ENCODE assay signal across 14 mouse cellular contexts in genomic region chr9:48961314-48961713, GRCm38 (mm10). TPM values are rescaled to one million over a fixed set of nuclear protein-coding genes. Genes with fewer than 3 reads are reported as not detected.
DNase-seq lines count a peak whose midpoint lies in the region; ATAC-seq and TF ChIP-seq lines count a peak whose summit lies in the region.
"Had no signal": no experiment of that assay in that cellular context is flagged by ENCODE, and none has a peak within 500 bp of the region (broad histone marks: within the 10 kb centered on the region; RNA-seq: fewer than 3 reads in every experiment).

No protein-coding gene starts in this region.

- TF ChIP-seq CTCF in midbrain, postnatal 0 days (IDR thresholded peaks at IDR 0.05): no peak

- ATAC-seq in kidney, embryonic 14.5 days (ENCODE audit: low FRiP score, low TSS enrichment): no peak
- ATAC-seq in hindbrain, embryonic 12.5 days (ENCODE audit: low FRiP score): no peak
- no peak for ATAC-seq in midbrain, postnatal 0 days (ENCODE audit: low FRiP score)

- H3K27ac ChIP-seq in kidney, embryonic 14.5 days (ENCODE audit: low read depth, low read length): no peak overlapping the region
- peak overlapping the region; percentile 12; the same call in 1 of the 2 replicates for H3K27ac ChIP-seq in hindbrain, embryonic 12.5 days
- H3K27ac ChIP-seq in midbrain, postnatal 0 days (ENCODE audit: low read depth, low read length): no peak overlapping the region

- WGBS in kidney, embryonic 14.5 days: 17% methylated on average over 12 of the region's 12 CpGs
- WGBS in hindbrain, embryonic 12.5 days: 23% methylated on average over 12 of the region's 12 CpGs
- WGBS in midbrain, postnatal 0 days: 29% methylated on average over 12 of the region's 12 CpGs

- H3K4me2 ChIP-seq in kidney, embryonic 14.5 days (replicated peaks; ENCODE audit: low read depth, low read length): peak overlapping the region; percentile 24
- peak overlapping the region; percentile 35 for H3K4me2 ChIP-seq in hindbrain, embryonic 12.5 days (replicated peaks)
- H3K4me2 ChIP-seq in midbrain, postnatal 0 days (ENCODE audit: low read depth, low read length, poor library complexity, severe bottlenecking): peak overlapping the region; percentile 24
- H3K4me2 ChIP-seq: lung, embryonic 14.5 days had no signal

- peak overlapping the region; percentile 4; the same call in 1 of the 2 replicates for H3K4me3 ChIP-seq in kidney, embryonic 14.5 days (ENCODE audit: low read length)
- no peak overlapping the region; the same call in 1 of the 2 replicates for H3K4me3 ChIP-seq in hindbrain, embryonic 12.5 days
- H3K4me3 ChIP-seq in midbrain, postnatal 0 days (ENCODE audit: low read depth, low read length): no peak overlapping the region

- no peaks in the 10 kb centered on the region for H3K36me3 ChIP-seq in kidney, embryonic 14.5 days (ENCODE audit: control insufficient read depth, insufficient read depth, low read length)
- H3K36me3 ChIP-seq in hindbrain, embryonic 12.5 days: no peaks in the 10 kb centered on the region
- H3K36me3 ChIP-seq in midbrain, postnatal 0 days (ENCODE audit: insufficient read depth, low read length): no peaks in the 10 kb centered on the region

- no peak overlapping the region for H3K9ac ChIP-seq in kidney, embryonic 14.5 days (ENCODE audit: low read depth, low read length)
- H3K9ac ChIP-seq in hindbrain, embryonic 12.5 days: no peak overlapping the region
- no peak overlapping the region for H3K9ac ChIP-seq in midbrain, postnatal 0 days (replicated peaks; ENCODE audit: low read length, poor library complexity, severe bottlenecking)
- H3K9ac ChIP-seq: lung, embryonic 14.5 days had no signal

- H3K27me3 ChIP-seq in kidney, embryonic 14.5 days (ENCODE audit: control insufficient read depth, insufficient read depth, low read length): no peaks in the 10 kb centered on the region; the same call in 1 of the 2 replicates
- no peaks in the 10 kb centered on the region for H3K27me3 ChIP-seq in hindbrain, embryonic 12.5 days
- no peaks in the 10 kb centered on the region for H3K27me3 ChIP-seq in midbrain, postnatal 0 days (ENCODE audit: insufficient read depth, low read length)

- H3K4me1 ChIP-seq in kidney, embryonic 14.5 days (ENCODE audit: control insufficient read depth, insufficient read depth, low read length): 0 out of 2 replicates have a peak, but pooled peaks cover 3% of the 10 kb centered on the region
- H3K4me1 ChIP-seq in hindbrain, embryonic 12.5 days: peaks cover 11% of the 10 kb centered on the region
- H3K4me1 ChIP-seq in midbrain, postnatal 0 days (ENCODE audit: insufficient read depth, low read length): no peaks in the 10 kb centered on the region

- no peaks in the 10 kb centered on the region for H3K9me3 ChIP-seq in kidney, embryonic 14.5 days (ENCODE audit: control insufficient read depth, low read length)
- no peaks in the 10 kb centered on the region for H3K9me3 ChIP-seq in hindbrain, embryonic 12.5 days (replicated peaks)
- H3K9me3 ChIP-seq in midbrain, postnatal 0 days (ENCODE audit: low read length): no peaks in the 10 kb centered on the region

- DNase-seq in kidney, postnatal 14 days: no peak
- peak; percentile 78 for DNase-seq in ZHBTc4 (ENCODE audit: low read depth, low spot score)
- DNase-seq in midbrain, postnatal 0 days (ENCODE audit: low spot score): no peak
- DNase-seq in liver: no peak
- DNase-seq in ovary, postnatal 14 days (ENCODE audit: low spot score): no peak
- DNase-seq in spleen, postnatal 36 days (ENCODE audit: low spot score in 2 of 2): no peak
- DNase-seq: cerebellum, postnatal 36 days; heart, adult 18-20 months; thymus, postnatal 14 days had no signal

RNA-seq across cellular contexts. Expression of gene Htr3b, which starts 3.5 kb away (rescaled TPM):
- not detected in 2 replicates for polyA plus RNA-seq in kidney, embryonic 14.5 days (2014; fragmentation: Nextera tagmentation; extraction: Ambion mirVana)
- 0.22 TPM in 1 of 2 replicates, not detected in the other for polyA plus RNA-seq in hindbrain, embryonic 12.5 days (2016; fragmentation: Nextera tagmentation; extraction: Ambion mirVana)
- total RNA-seq in midbrain, postnatal 0 days (2014; rRNA removed): not detected in 2 replicates
- polyA plus RNA-seq in midbrain, postnatal 0 days (2015; fragmentation: Nextera tagmentation; extraction: Ambion mirVana): 0.06 and 0.10 TPM in 2 replicates
- total RNA-seq: heart, adult 18-20 months; hematopoietic stem cell, adult 5-6 weeks had no signal
- polyA plus RNA-seq: limb, embryonic 11.5 days; lung, embryonic 14.5 days had no signal

RNA-seq across cellular contexts. Expression of gene Usp28, which starts 23.9 kb away (rescaled TPM):
- 19.2 and 32.4 TPM in 2 replicates for polyA plus RNA-seq in kidney, embryonic 14.5 days (2014; fragmentation: Nextera tagmentation; extraction: Ambion mirVana)
- 45.0 and 47.3 TPM in 2 replicates for polyA plus RNA-seq in hindbrain, embryonic 12.5 days (2016; fragmentation: Nextera tagmentation; extraction: Ambion mirVana)
- total RNA-seq in midbrain, postnatal 0 days (2014; rRNA removed): 21.1 and 28.6 TPM in 2 replicates
- polyA plus RNA-seq in midbrain, postnatal 0 days (2015; fragmentation: Nextera tagmentation; extraction: Ambion mirVana): 11.7 and 16.9 TPM in 2 replicates

RNA-seq across cellular contexts. Expression of gene Htr3a, which starts 50.4 kb away (rescaled TPM):
- polyA plus RNA-seq in kidney, embryonic 14.5 days (2014; fragmentation: Nextera tagmentation; extraction: Ambion mirVana): 0.45 and 0.54 TPM in 2 replicates
- 2.3 and 2.4 TPM in 2 replicates for polyA plus RNA-seq in hindbrain, embryonic 12.5 days (2016; fragmentation: Nextera tagmentation; extraction: Ambion mirVana)
- total RNA-seq in midbrain, postnatal 0 days (2014; rRNA removed): 0.93 and 1.4 TPM in 2 replicates
- polyA plus RNA-seq in midbrain, postnatal 0 days (2015; fragmentation: Nextera tagmentation; extraction: Ambion mirVana): 0.54 and 0.72 TPM in 2 replicates
- total RNA-seq: hematopoietic stem cell, adult 5-6 weeks had no signal
